Mouse (Mus musculus): ENCODE results near the gene Wt1. TPM values are rescaled to one million over a fixed set of nuclear protein-coding genes. Genes with fewer than 3 reads are reported as not detected.

The Wt1 gene
- polyA plus RNA-seq (2015; fragmentation: Nextera tagmentation; extraction: Ambion mirVana), result 0.17 and 0.20 TPM in 2 replicates

- DNase-seq (ENCODE audit: low spot score), result no peak
These were observed at the start of gene Wt1 for GRCm38 (mm10) chr2:105126279-105126678. Gene Wt1, plus strand, starts transcription at chr2:105126529.

- DNase-seq (ENCODE audit: low spot score), result no peak
These were observed 49.2 kb upstream of the Wt1 start for GRCm38 (mm10) chr2:105077151-105077550.

GRCm38 (mm10) chr2:105082256-105082790 is 44.0 kb upstream of the Wt1 start:
- DNase-seq (ENCODE audit: low spot score), result no peak

GRCm38 (mm10) chr2:105084035-105084434 is 42.3 kb upstream of the Wt1 start:
- DNase-seq (ENCODE audit: low spot score), result no peak

- no peak for DNase-seq (ENCODE audit: low spot score)
These were observed 40.2 kb upstream of the Wt1 start for GRCm38 (mm10) chr2:105086081-105086480.

- no peak for DNase-seq (ENCODE audit: low spot score)
These were observed 38.3 kb upstream of the Wt1 start for GRCm38 (mm10) chr2:105088005-105088404.

- no peak for DNase-seq (ENCODE audit: low spot score)
These were observed 37.2 kb upstream of the Wt1 start for GRCm38 (mm10) chr2:105089083-105089482.

- no peak for DNase-seq (ENCODE audit: low spot score)
These were observed 36.5 kb upstream of the Wt1 start for GRCm38 (mm10) chr2:105089581-105090508.

GRCm38 (mm10) chr2:105090991-105091390 is 35.3 kb upstream of the Wt1 start:
- DNase-seq (ENCODE audit: low spot score), result no peak

GRCm38 (mm10) chr2:105091718-105092117 is 34.6 kb upstream of the Wt1 start, which contains the start of gene Gm11060:
Gene Gm11060, plus strand, starts transcription at chr2:105092018.
- DNase-seq (ENCODE audit: low spot score), result no peak

- DNase-seq (ENCODE audit: low spot score), result no peak
These were observed 28.9 kb upstream of the Wt1 start for GRCm38 (mm10) chr2:105097294-105097953.

GRCm38 (mm10) chr2:105099410-105099809 is 26.9 kb upstream of the Wt1 start:
- DNase-seq (ENCODE audit: low spot score), result no peak

- DNase-seq (ENCODE audit: low spot score), result no peak
These were observed 25.8 kb upstream of the Wt1 start for GRCm38 (mm10) chr2:105100541-105100940.

- no peak for DNase-seq (ENCODE audit: low spot score)
These were observed 17.6 kb upstream of the Wt1 start for GRCm38 (mm10) chr2:105108703-105109158.

GRCm38 (mm10) chr2:105114074-105114473 is 12.3 kb upstream of the Wt1 start:
- no peak for DNase-seq (ENCODE audit: low spot score)

- no peak for DNase-seq (ENCODE audit: low spot score)
These were observed 8.7 kb upstream of the Wt1 start for GRCm38 (mm10) chr2:105117669-105118068.

- no peak for DNase-seq (ENCODE audit: low spot score)
These were observed 4.1 kb upstream of the Wt1 start for GRCm38 (mm10) chr2:105122216-105122615.

GRCm38 (mm10) chr2:105122886-105123285 is 3.4 kb upstream of the Wt1 start:
- no peak for DNase-seq (ENCODE audit: low spot score)

GRCm38 (mm10) chr2:105123431-105123830 is 2.9 kb upstream of the Wt1 start:
- DNase-seq (ENCODE audit: low spot score), result no peak

- DNase-seq (ENCODE audit: low spot score), result no peak
These were observed 2.4 kb upstream of the Wt1 start for GRCm38 (mm10) chr2:105123881-105124280.

- no peak for DNase-seq (ENCODE audit: low spot score)
These were observed 1.9 kb upstream of the Wt1 start for GRCm38 (mm10) chr2:105124391-105124790.

GRCm38 (mm10) chr2:105125205-105125604 is 1.1 kb upstream of the Wt1 start:
- no peak for DNase-seq (ENCODE audit: low spot score)
